Mouse (Mus musculus) retina, embryonic 14.5 days (tissue): ENCODE measurements at regions not wholly inside any gene's neighbourhood (a gene's known extent, or its start where the extent isn't known, plus 50 kb on each side); places are given as distances from the start of the nearest gene placed in this dataset.

Source experiments
- DNase-seq: peaks from one replicate; pipeline ENCODE4 v3.0.0-alpha.2; 2015; ENCODE audit warnings: low spot score

- DNase-seq, result no peak
Observed at GRCm38 (mm10) chr5:74885958-74886357, 158.6 kb downstream of the Chic2 start.

DNA sequence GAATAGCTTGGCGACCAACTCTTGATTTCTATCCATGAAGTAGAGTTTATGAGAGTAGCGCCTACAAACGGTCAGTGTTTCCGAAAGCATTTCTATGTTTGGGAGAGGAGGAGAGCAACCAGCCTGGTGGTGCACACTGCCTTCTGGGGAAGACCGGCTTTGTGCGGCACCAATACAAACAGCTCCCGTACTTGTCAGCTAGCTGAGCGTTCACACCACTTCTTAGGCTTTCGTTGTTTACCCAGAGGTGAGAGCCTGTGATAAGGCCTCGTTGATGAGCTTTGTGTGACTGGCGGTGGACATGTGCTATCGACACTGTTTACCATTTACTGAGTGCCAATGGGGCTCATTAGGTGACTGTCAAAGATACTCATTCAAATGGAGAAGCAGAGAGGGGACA is 162.0 kb downstream of the Chic2 start:
- DNase-seq, result no peak

DNA sequence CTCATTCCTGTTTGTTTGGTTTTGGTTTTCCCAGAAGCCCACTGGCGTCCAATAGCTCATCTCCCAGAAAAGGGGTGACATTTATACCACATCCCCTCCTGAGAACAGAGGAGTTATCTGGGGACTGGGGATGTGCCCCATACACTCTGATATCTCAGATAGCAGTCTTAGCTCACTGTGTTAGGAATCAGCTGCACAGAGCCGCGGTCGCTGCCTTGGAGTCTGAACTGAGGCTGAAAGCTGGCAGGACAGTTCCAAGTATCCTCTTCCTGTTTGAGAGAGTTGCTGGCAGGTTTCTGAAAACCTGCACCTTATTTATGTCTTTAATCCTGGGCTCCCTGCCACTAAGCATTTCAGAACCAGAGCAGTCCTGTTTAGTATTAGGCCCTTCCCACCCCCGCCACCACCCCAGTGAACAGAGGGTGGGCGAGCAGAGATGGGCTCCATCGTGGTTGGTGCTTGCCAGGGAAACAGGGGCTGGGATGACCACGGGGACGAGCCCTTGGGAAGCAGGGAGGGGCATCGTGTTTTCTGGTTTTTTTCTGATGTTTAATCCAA is 163.8 kb downstream of the Chic2 start:
- DNase-seq, result no peak

DNA sequence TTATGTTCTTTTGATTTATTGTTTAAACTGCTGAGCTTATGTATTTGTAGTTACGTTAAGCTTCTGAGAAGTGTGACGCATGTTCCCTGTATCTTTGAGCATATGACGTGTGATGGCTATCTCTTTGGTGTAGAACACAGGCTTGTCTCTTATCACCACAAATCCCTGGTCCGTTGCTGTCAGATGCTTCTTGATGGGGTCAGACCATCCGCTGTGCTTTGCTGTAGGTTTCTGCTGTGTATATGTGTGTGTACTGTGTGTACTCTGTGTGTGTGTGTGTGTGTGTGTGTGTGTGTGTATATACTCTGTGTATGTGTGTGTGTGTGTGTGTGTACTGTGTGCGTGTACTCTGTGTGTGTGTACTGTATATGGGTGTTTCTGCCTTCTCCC is 164.5 kb downstream of the Chic2 start:
- no peak for DNase-seq

DNA sequence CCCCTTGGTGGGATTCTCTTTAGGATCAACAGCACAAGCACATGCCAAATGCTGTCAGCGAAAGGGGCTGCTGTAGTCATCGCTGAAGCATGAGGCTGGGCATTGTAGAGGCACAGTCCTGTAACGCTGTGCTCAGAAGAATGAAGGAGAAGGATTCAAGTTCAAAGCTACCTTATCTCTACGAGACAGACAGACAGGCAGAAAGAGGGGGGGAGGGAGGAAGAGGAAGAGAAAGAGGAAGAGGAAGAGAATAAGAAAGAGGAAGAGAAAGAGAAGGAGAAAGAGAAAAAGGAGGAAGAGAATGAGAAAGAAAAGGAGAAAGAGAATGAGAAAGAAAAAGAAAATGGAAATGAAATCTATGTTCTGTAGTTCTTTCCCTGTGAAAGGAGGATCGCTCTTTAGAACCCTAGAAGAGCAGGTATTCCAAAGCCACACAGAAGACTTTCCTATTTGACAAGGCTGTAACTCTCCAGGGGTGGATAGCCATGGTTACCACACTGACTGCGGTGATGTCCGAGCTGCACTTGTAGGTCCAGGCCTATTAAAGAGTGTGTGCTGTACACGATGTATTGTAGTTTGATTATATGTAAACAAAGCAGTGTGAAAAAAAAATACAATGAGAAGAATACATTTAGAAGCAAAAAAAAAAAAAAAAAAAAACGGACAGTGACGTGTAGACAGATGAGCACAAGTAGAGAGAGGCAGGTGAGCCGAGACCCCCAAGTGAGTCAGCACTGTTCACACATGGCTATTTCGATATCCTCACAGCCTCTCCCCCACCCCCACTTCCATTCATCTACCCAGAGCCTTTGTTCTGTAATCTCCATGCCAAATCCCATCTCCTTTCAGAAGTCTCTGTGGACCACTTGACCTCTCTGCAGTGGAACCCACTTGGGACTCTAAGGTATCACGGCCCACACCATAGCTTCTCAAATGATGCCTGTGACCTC is 165.2 kb downstream of the Chic2 start:
- no peak for DNase-seq

GRCm38 (mm10) chr5:74877595-74877994 is 167.0 kb downstream of the Chic2 start:
- DNase-seq, result no peak

- no peak for DNase-seq
Observed at GRCm38 (mm10) chr5:74877185-74877584, 167.4 kb downstream of the Chic2 start.

GRCm38 (mm10) chr5:74874691-74875090 is 169.9 kb downstream of the Chic2 start:
- no peak for DNase-seq

DNA sequence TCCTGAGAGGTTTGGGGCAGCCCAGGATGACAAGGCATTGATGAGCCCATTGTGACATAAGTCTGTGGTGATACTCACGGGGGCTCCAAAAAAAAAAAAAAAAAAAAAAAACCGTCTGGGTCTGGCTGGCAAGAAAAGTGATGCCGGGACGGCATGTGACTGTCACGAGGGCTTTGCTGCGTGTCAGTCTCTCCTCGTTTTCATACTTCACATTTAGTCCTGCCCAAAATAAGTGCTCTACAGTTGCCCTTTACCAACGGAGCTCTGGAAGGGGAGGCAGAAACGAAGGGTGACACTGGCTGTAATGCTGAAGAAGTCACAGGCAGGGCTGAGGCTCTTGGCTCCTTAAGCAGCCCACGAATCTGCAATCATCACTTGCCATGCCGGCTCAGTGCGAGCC is 167.9 kb upstream of the Lnx1 start:
- no peak for DNase-seq

DNA sequence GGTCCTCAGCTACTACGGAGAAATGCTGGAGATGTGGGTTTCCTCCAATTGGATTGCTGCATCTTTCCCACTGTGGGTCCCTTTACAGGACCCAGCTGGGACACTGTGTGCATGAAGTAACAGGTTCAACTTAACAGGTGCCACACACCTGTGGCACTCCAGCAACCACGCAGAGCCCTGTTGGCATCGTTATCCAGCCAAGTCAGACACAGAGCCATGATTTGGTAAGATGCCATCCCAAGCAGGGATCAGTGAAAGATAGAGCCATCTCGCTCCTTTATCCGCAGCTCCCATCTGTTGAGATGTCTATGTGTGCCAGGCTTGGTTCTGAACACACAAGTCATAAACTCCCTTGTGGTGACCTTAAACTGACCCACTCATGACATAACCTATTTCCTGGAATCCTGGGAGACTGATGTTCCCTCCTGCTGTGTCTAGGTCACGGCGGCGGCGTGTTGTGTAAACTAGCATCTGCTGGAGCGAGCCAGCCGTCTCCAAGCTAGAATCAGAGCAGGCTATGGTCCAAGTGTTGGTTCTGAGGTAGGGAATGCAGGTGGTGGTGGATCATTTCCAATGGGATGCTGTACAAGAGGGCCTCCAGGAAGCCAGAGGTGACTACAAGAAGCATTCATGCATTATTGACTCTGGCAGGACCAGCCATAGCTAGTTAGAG is 164.5 kb upstream of the Lnx1 start:
- no peak for DNase-seq

- DNase-seq, result no peak
Observed at GRCm38 (mm10) chr5:74866697-74867096, 164.0 kb upstream of the Lnx1 start.

- DNase-seq, result no peak
Observed at GRCm38 (mm10) chr5:74865446-74865845, 162.7 kb upstream of the Lnx1 start.

DNA sequence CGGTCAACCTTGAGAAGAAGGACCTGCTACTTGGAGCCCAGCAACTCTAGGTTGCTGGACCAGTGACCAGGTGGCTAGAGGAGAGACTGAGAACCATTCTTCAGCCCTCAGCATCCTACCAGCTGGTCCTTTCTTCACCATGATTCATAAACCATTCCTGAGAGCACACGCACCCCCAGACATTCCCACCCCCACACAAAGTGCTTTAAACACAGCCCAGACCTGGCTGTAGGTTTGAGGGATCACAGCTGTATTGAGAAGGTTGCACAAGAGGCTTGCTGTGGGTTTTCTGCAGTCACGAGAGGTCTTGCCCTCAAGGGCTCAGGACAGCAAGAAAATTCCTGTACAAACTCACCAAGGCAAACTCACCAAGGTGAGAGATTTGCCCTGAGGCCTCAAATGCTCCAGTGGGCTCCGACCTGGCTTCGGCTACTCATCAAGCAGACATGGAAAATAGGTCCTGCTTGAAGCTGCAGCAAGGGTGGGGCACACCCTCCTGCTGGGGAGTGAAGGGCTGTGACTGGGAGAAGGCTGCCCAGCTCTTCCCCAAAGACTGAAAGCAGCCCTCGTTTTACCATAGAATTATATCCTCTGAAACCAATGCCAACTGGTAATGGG is 161.9 kb upstream of the Lnx1 start:
- DNase-seq, result no peak

DNA sequence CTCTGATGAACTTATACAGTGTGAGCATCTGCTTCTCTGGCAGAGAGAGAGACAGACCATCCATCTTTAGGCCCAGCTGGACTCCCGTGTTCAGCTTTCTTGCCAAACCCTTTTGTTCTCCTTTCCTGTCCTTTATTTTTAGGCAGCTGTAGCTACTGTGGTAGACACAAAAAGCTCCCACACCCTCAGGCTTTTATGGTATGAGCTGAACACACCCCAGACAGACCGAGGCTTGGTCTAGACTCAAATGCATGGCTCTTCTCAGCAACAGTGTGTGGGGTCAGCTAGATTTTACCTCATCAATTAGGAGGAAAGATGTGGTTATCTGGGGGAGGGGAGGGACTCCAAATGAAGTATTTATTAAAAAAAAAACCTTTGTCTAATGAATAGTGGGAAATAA is 158.6 kb upstream of the Lnx1 start:
- no peak for DNase-seq

GRCm38 (mm10) chr5:74857861-74858260 is 155.1 kb upstream of the Lnx1 start:
- DNase-seq, result no peak

DNA sequence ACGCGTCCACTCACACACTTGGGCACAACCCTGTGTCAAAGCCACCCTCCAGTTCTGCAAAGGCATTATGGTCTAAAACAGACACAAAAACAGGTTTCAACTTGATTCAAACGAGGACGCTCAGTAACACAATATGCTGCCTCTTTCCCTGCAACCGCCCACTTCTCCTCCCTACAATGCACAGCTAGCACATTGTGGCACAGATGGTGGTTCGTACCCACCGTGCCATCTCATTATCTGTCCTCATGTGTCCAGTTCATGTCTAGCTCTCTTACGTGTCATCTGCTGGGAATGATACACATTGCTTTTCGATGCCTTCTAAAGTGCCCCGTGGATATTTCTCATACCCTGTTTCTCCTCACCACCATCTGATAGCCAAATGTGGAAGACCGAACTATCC is 154.4 kb upstream of the Lnx1 start:
- DNase-seq, result no peak

- no peak for DNase-seq
Observed at GRCm38 (mm10) chr5:74847824-74848223, 145.1 kb upstream of the Lnx1 start.

DNA sequence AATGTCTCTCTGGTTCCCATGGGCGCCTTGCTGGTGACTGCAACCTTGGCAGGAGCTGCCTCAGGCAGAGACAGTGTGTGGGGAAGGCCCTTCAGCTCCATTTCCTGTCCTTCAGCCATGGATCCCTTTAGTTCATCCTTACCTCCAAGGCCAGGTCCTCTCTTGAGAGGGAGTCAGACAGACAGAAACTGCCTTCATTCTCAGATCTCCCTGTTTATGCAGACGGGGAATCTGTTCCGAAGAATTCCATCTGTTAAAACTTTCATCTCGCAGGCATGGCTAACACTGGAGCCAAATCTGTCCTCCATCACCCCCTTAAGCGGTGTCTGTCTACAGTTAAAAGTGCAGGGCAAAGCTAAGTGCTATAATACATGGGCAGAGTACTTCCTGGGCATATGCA is 144.0 kb upstream of the Lnx1 start:
- DNase-seq, result no peak

- no peak for DNase-seq
Observed at GRCm38 (mm10) chr5:74834401-74834800, 131.7 kb upstream of the Lnx1 start.

DNA sequence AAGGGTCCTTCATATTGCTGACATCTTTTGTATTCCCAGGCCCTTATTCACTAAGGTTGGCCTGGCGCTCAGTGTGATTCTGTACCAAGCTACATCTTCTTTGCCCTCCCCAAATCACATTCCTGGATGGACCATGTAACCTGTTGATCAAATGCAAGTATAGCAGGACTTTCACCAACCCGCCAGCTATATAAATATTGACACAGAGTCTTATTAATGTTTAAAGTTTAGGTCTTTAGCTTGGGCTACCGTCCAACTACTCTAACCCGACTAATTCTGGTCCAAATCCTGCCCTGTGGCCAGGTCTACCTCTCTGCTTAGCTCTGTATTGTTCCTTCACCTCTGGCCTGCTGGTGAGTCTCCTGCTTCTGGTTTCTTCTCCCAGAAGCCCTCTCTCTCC is 131.2 kb upstream of the Lnx1 start:
- no peak for DNase-seq

DNA sequence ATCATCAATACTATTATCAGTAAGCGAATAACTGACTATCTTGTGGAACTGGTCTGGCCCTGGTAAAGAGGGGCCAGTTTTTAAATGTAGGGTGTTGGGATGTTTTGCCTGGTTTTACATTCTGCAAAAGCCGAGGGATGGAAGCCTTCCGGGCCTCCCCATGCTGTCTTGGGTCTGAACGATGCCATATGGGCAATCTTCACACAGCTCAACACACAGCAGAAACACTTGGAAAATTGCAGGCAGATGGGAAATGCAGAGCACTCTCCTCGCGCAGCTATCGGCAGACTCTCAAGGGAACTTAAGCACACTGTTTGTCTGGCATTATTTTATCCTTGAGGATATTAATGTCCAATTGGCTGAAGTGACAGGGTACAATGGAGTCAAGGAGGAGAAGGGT is 129.3 kb upstream of the Lnx1 start:
- DNase-seq, result no peak

DNA sequence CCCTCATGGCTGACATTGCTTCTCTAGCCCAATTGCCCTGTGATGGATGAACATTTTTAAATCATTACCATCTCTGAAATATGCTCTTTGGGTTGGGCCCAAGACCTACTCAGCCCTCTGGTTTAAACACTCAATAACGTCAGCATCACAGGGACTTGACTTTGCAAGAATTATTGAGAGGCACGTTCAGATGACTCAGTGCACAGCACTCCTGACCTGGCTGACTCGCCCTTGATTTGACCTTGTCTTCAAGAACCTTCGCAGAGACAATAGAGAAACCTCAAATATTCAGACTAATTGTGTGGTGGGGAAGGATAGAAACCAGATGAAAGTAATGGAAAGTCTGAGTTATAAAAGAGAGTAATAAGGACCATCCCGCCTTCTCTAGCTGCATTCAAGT is 127.9 kb upstream of the Lnx1 start:
- DNase-seq, result no peak

DNA sequence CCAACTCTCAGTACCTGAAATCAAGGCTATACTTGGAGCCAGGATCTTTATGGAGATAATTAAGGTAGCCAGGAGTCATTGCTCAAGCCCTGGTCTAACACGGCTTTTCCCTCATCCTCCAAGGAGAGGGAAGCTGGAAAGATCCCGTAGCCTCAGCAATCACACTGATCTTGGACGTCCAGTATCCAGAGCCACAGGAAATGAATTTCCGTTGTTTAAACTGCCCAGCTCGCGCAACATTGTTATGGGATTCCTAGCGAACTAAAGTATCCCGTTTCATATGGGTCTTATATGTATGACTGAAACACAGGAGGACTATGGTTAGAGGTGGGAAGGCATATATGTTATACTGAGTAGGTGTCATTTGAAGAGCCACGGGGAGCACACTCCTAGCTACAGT is 126.3 kb upstream of the Lnx1 start:
- DNase-seq, result no peak
